Mouse (Mus musculus) cerebellum, adult 2 months (tissue): ENCODE measurements at regions not wholly inside any gene's neighbourhood (a gene's known extent, or its start where the extent isn't known, plus 50 kb on each side); places are given as distances from the start of the nearest gene placed in this dataset.

ENCODE experiments used
- CTCF ChIP-seq: fragments of 200-500 bp; IDR thresholded peaks from 2 replicates; pipeline ENCODE4 v1.5.1; 2011; ENCODE audit warnings: low read depth, mild to moderate bottlenecking, control low read depth, low read length, moderate library complexity, borderline replicate concordance; ENCODE audit not compliant: insufficient read depth
- POLR2A ChIP-seq: fragments of 200-500 bp; IDR thresholded peaks from 2 replicates; pipeline ENCODE4 v1.6.1; 2011; ENCODE audit warnings: low read length, control low read depth, borderline replicate concordance; ENCODE audit not compliant: insufficient read depth

DNA sequence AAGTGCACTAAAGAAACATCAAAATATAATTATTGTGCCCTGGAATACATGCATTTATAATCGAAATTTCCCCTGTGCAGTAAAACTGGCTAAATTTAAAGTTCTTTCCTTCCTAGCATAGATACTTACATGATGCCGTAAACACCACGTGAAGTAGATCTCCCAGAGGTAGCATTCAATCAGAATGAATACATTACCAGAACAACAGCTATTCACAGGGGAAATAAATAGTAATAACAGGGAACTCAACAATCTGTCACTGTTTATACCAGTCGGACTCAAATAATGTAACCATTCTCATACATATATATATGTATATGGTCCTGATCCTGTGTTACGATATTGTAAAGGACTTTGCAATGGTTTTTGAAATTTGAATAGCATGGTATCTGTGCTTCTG, 1761.5 kb upstream of the Pcdh20 start:
- no peak for TF ChIP-seq CTCF
- no peak for TF ChIP-seq POLR2A
